Mouse (Mus musculus) cerebellum, adult 2 months (tissue): ENCODE data around the gene Gclc.

Experiments
- CTCF ChIP-seq: fragments of 200-500 bp; IDR thresholded peaks from 2 replicates; pipeline ENCODE4 v1.5.1; 2011; ENCODE audit warnings: low read depth, mild to moderate bottlenecking, control low read depth, low read length, moderate library complexity, borderline replicate concordance; ENCODE audit not compliant: insufficient read depth
- POLR2A ChIP-seq: fragments of 200-500 bp; IDR thresholded peaks from 2 replicates; pipeline ENCODE4 v1.6.1; 2011; ENCODE audit warnings: low read length, control low read depth, borderline replicate concordance; ENCODE audit not compliant: insufficient read depth

DNA sequence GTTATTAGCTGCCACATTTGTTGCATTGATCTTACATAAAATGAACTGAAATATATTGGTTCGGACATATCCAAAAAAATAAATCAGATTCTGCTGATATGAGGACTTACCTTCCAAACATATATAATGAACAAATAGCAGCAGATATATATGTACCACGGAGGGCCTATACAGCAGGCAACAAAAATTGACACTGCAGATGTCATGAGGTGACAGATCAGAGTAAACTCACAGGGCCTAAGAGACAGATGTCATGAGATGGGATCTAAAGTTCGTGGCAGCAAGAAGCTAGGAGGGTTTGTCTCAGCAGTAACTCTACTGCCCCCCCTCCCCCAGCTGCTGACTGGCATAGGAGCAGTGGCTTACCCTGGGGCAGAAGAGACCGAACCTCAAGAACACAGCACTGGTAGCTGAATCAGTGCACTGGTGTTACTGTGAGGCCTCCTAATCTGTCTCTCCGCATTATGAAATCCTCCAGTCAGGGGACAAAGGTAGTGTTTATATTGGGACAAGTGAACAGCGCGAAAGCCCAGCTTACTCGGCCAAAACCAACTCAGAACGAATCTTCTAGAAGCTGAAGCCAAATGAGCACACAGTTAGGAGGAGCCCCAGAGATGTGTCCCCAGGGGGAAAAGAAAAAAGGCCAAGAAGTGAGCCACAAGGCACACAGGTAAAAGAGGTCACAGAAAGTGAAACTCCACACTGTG lies 46.7 kb upstream of the Gclc start:
- TF ChIP-seq CTCF = no peak
- TF ChIP-seq POLR2A = no peak
